Mouse (Mus musculus) right cerebral cortex, postnatal 14 days (tissue): Measurements from ENCODE around the gene Tm7sf2.

Experiments
- DNase-seq: peaks from one replicate; pipeline ENCODE4 v3.0.0; 2022

The Tm7sf2 gene

GRCm38 (mm10) chr19:6067724-6068415, at the start of gene Tm7sf2:
Gene Tm7sf2 (minus strand): TSS chr19:6068373.
- DNase-seq, result peak; percentile 86

GRCm38 (mm10) chr19:6117346-6117985, 49.3 kb upstream of the Tm7sf2 start:
- DNase-seq, result no peak

DNA sequence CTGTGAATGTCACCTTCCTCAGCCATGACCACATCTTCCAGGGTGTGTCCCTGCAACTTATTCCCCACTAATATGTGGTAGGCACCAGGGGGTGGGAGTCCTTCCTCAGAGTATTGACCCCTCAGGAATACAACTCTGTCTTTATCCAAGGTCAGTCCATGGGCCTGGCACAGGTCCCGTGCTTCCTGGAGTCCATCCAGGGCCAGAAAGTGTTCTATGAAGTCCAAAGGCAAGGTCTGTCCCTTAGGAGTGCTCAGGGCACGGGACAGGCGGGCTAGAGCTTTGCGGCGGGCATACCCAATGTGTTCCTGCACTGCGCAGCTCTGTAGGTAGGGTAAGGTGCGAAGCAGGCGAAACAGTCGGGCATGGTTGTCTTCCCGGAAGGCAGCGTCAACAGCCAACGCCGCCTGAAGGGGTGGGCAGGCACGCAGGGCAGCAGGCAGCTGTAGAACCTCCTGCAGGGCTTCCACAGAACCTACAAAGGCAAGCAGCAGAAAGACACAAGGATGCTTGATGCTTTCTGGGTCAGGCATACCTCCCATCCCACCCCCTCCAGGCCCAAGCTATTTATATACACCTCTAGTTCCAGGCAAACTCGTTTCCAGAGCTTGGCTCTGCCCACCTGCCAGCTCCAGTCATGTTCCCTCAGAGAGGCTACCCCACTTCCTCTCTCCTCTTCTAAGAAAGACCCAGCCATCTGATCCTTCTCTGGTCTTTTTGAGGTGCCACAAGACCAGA, 48.1 kb upstream of the Tm7sf2 start:
- DNase-seq, result no peak

GRCm38 (mm10) chr19:6113116-6113515, 44.9 kb upstream of the Tm7sf2 start:
- no peak for DNase-seq

DNA sequence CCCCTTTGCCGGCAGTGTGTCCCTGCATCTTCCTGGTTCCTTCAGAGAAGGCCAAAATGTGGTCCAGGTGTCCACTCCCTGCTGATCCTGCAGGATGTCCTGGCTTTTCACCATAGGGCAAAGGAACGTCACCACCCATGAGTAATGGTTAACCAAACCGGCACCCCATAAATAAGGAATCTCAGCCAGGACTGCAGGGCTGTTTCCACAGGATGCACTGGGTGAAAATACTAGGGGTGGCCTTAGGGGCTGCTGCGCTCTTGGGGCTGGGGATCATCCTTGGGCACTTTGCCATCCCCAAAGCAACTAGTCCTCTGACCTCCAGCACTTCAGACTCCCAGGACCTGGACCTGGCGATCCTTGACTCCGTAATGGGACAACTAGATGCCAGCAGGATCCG, 37.4 kb upstream of the Tm7sf2 start, which contains the start of gene Naaladl1:
TSS of gene Naaladl1 (plus strand) at position 197 of the 400 bp plus-strand sequence.
- no peak for DNase-seq

- no peak for DNase-seq
Measured at GRCm38 (mm10) chr19:6104476-6104875, 36.3 kb upstream of the Tm7sf2 start.

GRCm38 (mm10) chr19:6102169-6102853, 34.1 kb upstream of the Tm7sf2 start:
- no peak for DNase-seq

DNA sequence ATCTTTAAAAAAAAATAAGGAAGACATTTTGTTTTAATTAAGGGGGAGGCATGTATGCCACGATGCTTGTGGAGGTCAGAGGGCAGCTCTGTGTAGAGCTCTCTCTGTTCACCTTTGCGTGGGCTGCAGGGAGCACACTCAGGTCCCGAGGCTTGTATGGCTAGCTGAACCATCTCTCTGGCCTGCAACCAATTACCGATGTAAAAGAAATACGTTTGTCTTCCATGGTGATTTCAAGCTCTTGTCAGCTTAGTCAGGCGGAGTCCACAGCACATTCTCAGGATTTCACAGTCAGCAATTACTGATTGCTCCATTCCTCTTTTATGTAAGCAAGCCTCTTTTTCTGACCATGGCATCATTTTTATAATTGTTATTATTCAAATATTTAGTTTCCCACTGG, 33.0 kb upstream of the Tm7sf2 start:
- no peak for DNase-seq

DNA sequence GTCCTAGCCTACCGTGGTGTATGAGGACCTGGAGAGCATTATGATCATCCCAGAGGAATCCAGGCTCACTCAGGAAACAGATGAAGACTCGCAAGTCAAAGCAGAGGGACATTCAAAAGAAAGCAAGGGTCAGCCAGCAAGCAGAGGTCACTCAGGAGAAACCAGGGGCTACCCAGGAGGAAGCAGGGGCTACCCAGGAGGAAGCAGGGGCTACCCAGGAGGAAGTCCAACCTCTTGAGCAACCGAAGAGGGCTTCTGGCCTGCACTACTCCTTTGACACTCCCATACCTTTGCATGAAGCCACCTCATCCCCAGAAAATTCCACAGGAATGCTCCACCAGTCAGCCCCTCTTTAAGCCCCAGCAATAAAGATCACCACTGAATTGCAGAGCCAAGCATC, 29.7 kb upstream of the Tm7sf2 start:
- DNase-seq, result no peak

DNA sequence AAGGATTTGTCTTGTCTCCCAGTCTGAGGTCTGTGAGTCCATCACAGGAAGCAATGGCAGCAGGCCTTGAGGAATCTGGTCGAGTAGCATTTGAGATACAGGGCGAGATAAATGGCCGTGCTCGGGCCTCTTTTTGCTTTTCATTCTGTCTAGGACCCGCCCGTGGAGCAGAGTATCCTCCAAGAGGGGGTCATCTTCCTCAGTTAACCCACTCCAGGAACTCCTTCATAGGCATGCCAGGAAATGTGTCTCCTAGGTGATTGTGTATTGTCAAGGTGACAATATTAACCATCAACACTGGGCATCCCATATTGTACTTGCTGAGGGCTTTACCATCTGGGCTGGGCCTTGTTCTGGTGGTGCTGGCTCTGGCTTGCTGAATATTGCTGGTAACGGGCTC, 25.9 kb upstream of the Tm7sf2 start, which contains the start of gene AC131692.1:
TSS of gene AC131692.1 (plus strand) at position 301 of the 400 bp plus-strand sequence.
- no peak for DNase-seq

DNA sequence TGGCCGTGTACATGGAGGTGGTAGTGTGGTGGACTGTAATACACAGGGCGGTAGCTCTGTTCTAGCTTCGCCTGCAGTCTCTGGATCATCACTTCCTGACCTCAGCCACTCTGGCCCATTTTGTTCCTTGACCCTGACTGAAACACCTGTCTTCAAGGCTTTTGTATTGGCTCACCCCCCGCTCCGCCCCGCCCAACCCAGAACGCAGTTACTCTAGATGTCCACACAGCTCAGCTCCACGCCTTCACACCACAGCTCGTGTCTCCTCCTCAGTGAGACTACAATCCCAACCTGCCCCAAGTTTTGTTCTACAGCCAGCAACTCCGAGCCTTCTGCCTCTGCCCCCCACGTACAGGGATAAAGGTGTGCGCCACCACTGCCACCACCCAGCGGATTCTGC, 20.7 kb upstream of the Tm7sf2 start:
- DNase-seq, result no peak

GRCm38 (mm10) chr19:6085417-6085879, 17.3 kb upstream of the Tm7sf2 start:
- DNase-seq, result no peak

- peak; percentile 95 for DNase-seq
Measured at GRCm38 (mm10) chr19:6084478-6085248, 16.5 kb upstream of the Tm7sf2 start, which contains the start of the genes Zfpl1 and Cdca5. Gene Zfpl1 (minus strand): TSS chr19:6084956. Gene Cdca5 (plus strand): TSS chr19:6084983.

DNA sequence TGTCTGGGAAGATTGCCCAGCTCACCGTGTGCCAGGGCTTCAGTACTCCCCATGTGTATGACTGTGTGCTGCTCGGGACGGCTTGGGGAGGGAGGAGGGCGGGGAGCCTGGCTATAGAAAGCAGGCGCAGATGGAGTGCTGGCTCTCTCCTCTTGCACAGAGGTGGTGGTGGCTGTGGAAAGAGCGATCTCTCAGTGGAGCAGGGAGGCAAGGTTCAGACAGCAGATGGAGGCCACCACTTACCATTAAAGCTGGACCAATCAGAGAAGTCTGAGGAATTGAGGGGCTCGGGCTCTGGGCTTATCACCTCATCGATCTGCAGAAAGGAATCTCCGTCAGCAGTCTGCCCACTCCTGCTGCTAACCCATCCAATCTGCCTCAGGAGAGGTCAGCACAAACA, 14.0 kb upstream of the Tm7sf2 start, which contains the start of gene Gm28374:
TSS of gene Gm28374 (minus strand) at position 101 of the 400 bp plus-strand sequence.
- no peak for DNase-seq

DNA sequence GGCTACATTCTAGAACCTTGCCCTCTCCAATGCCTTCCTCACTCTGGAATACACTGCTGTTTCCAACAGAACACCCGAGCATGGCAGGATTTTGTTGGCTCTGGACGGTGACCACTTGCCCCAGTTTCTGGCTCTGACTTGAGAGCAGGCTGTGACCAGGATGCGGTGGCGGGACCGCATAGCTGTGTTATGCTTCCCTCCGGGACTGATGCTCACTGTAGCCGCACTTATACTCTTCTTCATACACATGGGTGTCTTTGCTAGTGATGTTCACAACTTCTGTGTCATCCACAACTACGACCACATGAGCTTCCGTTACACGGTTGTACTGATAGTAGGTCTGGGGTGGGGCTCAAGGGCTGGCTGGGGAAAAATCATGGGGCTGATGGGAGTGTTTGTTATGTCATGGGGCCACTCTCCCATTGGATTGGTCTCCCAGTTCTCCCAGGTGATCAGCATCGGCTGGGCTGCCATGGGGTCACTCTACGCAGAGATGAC, 11.9 kb upstream of the Tm7sf2 start, which contains the start of gene Tmem262:
TSS of gene Tmem262 (plus strand) at position 51 of the 498 bp plus-strand sequence.
- no peak for DNase-seq

DNA sequence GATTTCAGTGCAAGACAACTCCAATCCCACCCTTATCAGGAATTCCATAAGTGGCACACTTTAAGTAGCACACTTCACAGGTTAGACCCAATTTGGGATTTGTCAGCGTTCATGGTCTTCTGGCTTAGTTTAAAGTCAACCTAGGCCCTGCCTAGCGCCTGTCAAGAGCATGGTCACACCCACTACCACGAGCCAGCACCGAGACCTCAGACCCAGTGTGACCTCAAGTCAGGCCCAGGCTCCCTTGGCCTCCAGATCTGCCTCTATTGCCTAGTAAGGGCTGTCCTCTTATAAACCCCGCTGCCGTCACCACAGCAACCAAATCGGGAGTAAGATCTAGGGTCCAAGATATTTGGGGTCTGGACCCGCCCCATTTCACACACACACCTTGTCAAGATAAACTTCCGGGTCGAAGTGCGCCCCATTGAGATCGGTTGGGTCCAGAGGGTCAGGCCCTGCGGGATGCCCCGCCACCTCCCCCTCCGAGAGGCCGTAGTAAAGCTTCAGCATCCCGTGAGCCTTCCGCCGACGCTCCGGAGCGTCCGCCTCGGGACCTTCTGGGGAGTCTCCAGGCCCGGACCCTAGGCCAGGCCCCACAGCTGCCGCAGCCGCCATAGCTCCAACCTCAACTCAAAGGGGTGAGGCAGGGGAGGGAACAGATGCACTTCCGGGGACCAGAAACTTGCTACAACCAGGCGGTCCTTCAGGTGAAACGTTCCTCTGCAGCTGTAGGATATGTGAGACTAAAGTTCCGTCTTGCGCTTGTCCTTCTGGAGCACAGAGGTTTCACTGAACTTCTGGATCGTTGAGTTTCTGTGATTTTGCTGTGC, 8.6 kb upstream of the Tm7sf2 start, which contains the start of gene Vps51:
TSS of gene Vps51 (minus strand) at position 668 of the 830 bp plus-strand sequence.
- DNase-seq, result peak; percentile 78

GRCm38 (mm10) chr19:6073889-6074288, 5.7 kb upstream of the Tm7sf2 start:
- DNase-seq, result no peak

DNA sequence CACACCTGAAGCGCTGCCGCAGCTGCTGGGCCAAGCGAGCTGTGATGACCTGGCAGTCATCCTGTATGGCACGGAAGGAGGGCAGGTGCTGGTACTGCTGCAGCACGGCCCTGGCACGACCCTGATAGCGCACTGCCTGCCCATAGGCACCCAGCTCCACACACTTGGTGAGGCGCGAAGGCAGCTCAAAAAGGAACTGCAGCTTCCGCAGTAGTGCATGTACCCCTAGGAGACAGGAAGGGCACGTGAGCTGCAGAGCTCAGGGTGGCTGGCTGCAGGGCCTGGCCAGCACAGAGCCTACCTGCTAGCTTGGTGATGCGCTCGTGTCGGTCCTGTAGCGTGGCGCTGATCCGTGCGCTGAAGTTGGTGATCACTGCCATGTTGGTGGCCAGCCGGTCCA, 3.1 kb upstream of the Tm7sf2 start:
- no peak for DNase-seq

- DNase-seq, result no peak
Measured at GRCm38 (mm10) chr19:6070571-6071250, 2.5 kb upstream of the Tm7sf2 start.

DNA sequence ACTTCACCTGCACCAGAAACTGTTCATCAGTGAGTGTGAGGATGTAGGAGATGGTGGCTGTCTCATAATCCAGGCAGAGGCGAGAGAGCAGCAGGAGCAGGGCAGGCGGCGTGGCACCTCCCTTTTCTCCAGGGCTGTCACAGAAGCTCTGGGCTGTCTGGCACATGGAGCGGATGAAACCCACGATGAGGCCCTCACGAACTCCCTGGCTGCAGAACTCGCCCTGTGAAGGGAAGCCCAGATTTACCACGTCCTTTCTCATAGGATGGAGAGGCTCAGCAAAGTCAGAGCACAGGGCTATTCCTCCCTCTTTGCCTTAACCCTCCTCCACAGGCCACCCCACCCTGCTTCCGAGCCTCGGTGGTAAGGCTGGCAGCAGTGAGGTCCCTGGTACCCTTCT, 1.7 kb upstream of the Tm7sf2 start:
- DNase-seq, result no peak
